Mouse (Mus musculus) liver, embryonic 14.5 days (tissue): Measurements from ENCODE around the gene Krt8. TPM values are rescaled to one million over a fixed set of nuclear protein-coding genes. Genes with fewer than 3 reads are reported as not detected.

ENCODE experiments used
- ATAC-seq: fragments of 200-750 bp; cut with Nextera tagmentation; 2 replicates; pipeline ENCODE4 v1.8.0; 2017; ENCODE audit warnings: moderate number of reproducible peaks, mild to moderate bottlenecking, moderate library complexity; ENCODE audit not compliant: insufficient read depth
- DNase-seq, 3 experiments: peaks; one replicate each; pipeline ENCODE4 v3.0.0-alpha.2; 2012 to 2013; ENCODE audit warnings: low read depth in 3 of 3, low spot score in 3 of 3
- H3K27ac ChIP-seq: fragments of 300-500 bp; sonication (generic); 2 replicates; pipeline ENCODE4 v1.5.1; 2014; ENCODE audit warnings: moderate library complexity, mild to moderate bottlenecking, control low read depth, inconsistent platforms
- H3K27me3 ChIP-seq: fragments of 300-500 bp; sonication (generic); 2 replicates; pipeline ENCODE4 v1.6.1; 2014; ENCODE audit warnings: mild to moderate bottlenecking, low read length, moderate library complexity; ENCODE audit not compliant: control insufficient read depth, insufficient read depth
- H3K36me3 ChIP-seq: fragments of 300-500 bp; sonication (generic); replicated peaks from 2 replicates; pipeline ENCODE4 v1.6.1; 2014; ENCODE audit warnings: low read depth; ENCODE audit not compliant: control insufficient read depth, insufficient read depth
- H3K4me1 ChIP-seq, 2 experiments: fragments of 200-500 bp in 1 of 2; fragments of 300-500 bp in 1 of 2; sonication (generic) in 1 of 2; replicated peaks; 2 replicates each; pipeline ENCODE4 v1.6.1; 2012 to 2014; ENCODE audit warnings: antibody characterized with exemption in 1 of 2, inconsistent platforms in 1 of 2, low read length in 1 of 2; ENCODE audit not compliant: control insufficient read depth in 2 of 2, insufficient read depth in 2 of 2
- H3K4me2 ChIP-seq: fragments of 300-500 bp; sonication (generic); 2 replicates; pipeline ENCODE4 v1.6.1; 2014; ENCODE audit warnings: low read depth, mild to moderate bottlenecking, control low read depth, moderate library complexity
- H3K4me3 ChIP-seq, 2 experiments: fragments of 200-500 bp in 1 of 2; fragments of 300-500 bp in 1 of 2; sonication (generic) in 1 of 2; 2 replicates each; pipeline ENCODE4 v1.5.1; 2012 to 2014; ENCODE audit warnings: low read depth in 2 of 2, low read length in 2 of 2, mild to moderate bottlenecking in 2 of 2, control low read depth in 1 of 2, inconsistent platforms in 1 of 2, moderate library complexity in 1 of 2; ENCODE audit not compliant: insufficient read depth in 1 of 2
- H3K9ac ChIP-seq: fragments of 300-500 bp; sonication (generic); replicated peaks from 2 replicates; pipeline ENCODE4 v1.6.1; 2014; ENCODE audit warnings: mild to moderate bottlenecking, control low read depth, moderate library complexity
- H3K9me3 ChIP-seq: fragments of 300-500 bp; sonication (generic); 2 replicates; pipeline ENCODE4 v1.6.1; 2016; ENCODE audit warnings: low read length, mixed read lengths; ENCODE audit not compliant: control insufficient read depth
- CTCF ChIP-seq: IDR thresholded peaks from 2 replicates; pipeline ENCODE4 v1.5.1; 2016; ENCODE audit warnings: antibody characterized with exemption, low read depth, control low read depth
- EP300 ChIP-seq: IDR thresholded peaks from 2 replicates; pipeline ENCODE4 v1.6.1; 2016; ENCODE audit warnings: antibody characterized with exemption, low read depth
- WGBS: fragments of 180-500 bp; shearing (Covaris S2); extraction: QIAGEN DNeasy Blood & Tissue Kit; methylation state at CpG from one replicate; pipeline ENCODE4 v1.1.7; 2014; ENCODE audit not compliant: insufficient replicate concordance; 5-methylcytosine and 5-hydroxymethylcytosine counted together
- polyA plus RNA-seq, 2 experiments: library from polyadenylated mRNA; depleted of rRNA in 1 of 2; stranded (reverse) in 1 of 2; unstranded in 1 of 2; fragments of >200 nt; fragmentation: Nextera tagmentation in 1 of 2; extraction: Ambion mirVana in 1 of 2; gene quantifications; 2 replicates each; pipeline versions ENCODE4 v1.2.1 to v1.2.3; 2012 to 2014

The Krt8 gene
- polyA plus RNA-seq, 2 experiments, result 40.5 to 98.1 TPM

- Histone ChIP-seq H3K4me3 (no peak overlapping the region), H3K9ac (no peak overlapping the region), H3K9me3 (no peaks in the 10 kb centered on the region), H3K4me2 (no peak overlapping the region), H3K27ac (no peak overlapping the region), H3K27me3 (no peaks in the 10 kb centered on the region), H3K4me1 (no peaks in the 10 kb centered on the region), H3K36me3 (no peaks in the 10 kb centered on the region)
- no peak for ATAC-seq
- TF ChIP-seq EP300 (no peak), CTCF (no peak)
- DNase-seq, result no peak
- WGBS, result 56% methylated on average over 8 of the region's 8 CpGs
Measured at GRCm38 (mm10) chr15:101966808-101967207, 37.5 kb downstream of the Krt8 start.

GRCm38 (mm10) chr15:101958891-101959290, 45.4 kb downstream of the Krt8 start:
- Histone ChIP-seq H3K27me3 (no peaks in the 10 kb centered on the region), H3K36me3 (no peaks in the 10 kb centered on the region), H3K27ac (no peak overlapping the region), H3K9ac (no peak overlapping the region), H3K9me3 (no peaks in the 10 kb centered on the region), H3K4me1 (no peaks in the 10 kb centered on the region), H3K4me2 (no peak overlapping the region), H3K4me3 (no peak overlapping the region)
- ATAC-seq (no peak), DNase-seq (no peak)
- TF ChIP-seq CTCF (no peak), EP300 (no peak)
- 69% methylated on average over 3 of the region's 3 CpGs for WGBS

- Histone ChIP-seq H3K4me1 (no peaks in the 10 kb centered on the region), H3K9ac (no peak within 1 kb of the TSS), H3K9me3 (no peaks in the 10 kb centered on the region), H3K36me3 (no peaks in the 10 kb centered on the region), H3K27me3 (no peaks in the 10 kb centered on the region), H3K4me2 (no peak within 1 kb of the TSS), H3K27ac (no peak within 1 kb of the TSS), H3K4me3 (no peak within 1 kb of the TSS)
- TF ChIP-seq EP300 (no peak), CTCF (no peak)
- DNase-seq (no peak), ATAC-seq (no peak)
- 68% methylated on average over 9 of the region's 9 CpGs for WGBS
Measured at GRCm38 (mm10) chr15:101954187-101954586, 50.1 kb downstream of the Krt8 start, which contains the start of gene Krt78. TSS of gene Krt78 (minus strand) at chr15:101954287.

- Histone ChIP-seq H3K27ac (no peak overlapping the region), H3K4me1 (no peaks in the 10 kb centered on the region), H3K36me3 (no peaks in the 10 kb centered on the region), H3K4me3 (no peak overlapping the region), H3K9me3 (no peaks in the 10 kb centered on the region), H3K9ac (no peak overlapping the region), H3K4me2 (no peak overlapping the region), H3K27me3 (no peaks in the 10 kb centered on the region)
- DNase-seq, result no peak
- ATAC-seq, result no peak
- no peak for TF ChIP-seq EP300
- TF ChIP-seq CTCF, result no peak
- 65% methylated on average over 7 of the region's 7 CpGs for whole genome bisulfite sequencing
Measured at GRCm38 (mm10) chr15:101952733-101953474, 51.4 kb downstream of the Krt8 start.

Other genes starting within 250 kb of the Krt8 start
- gene Krt72, start 218.0 kb downstream of the Krt8 start, polyA plus RNA-seq (2012; rRNA removed), result not detected in 2 replicates
- gene Krt72, start 218.0 kb downstream of the Krt8 start, polyA plus RNA-seq (2014; fragmentation: Nextera tagmentation; extraction: Ambion mirVana), result not detected in 2 replicates
- not detected in 2 replicates for gene Krt73, start 202.1 kb downstream of the Krt8 start, polyA plus RNA-seq (2012; rRNA removed)
- gene Krt73, start 202.1 kb downstream of the Krt8 start, polyA plus RNA-seq (2014; fragmentation: Nextera tagmentation; extraction: Ambion mirVana), result not detected in 2 replicates
- gene Krt2, start 186.3 kb downstream of the Krt8 start, polyA plus RNA-seq (2012; rRNA removed), result not detected in 2 replicates
- not detected in 2 replicates for gene Krt2, start 186.3 kb downstream of the Krt8 start, polyA plus RNA-seq (2014; fragmentation: Nextera tagmentation; extraction: Ambion mirVana)
- gene Krt1, start 153.7 kb downstream of the Krt8 start, polyA plus RNA-seq (2012; rRNA removed), result 0.02 and 0.04 TPM in 2 replicates
- not detected in 2 replicates for gene Krt1, start 153.7 kb downstream of the Krt8 start, polyA plus RNA-seq (2014; fragmentation: Nextera tagmentation; extraction: Ambion mirVana)
- gene Krt77, start 134.8 kb downstream of the Krt8 start, polyA plus RNA-seq (2012; rRNA removed), result 0.01 TPM in 2 replicates
- gene Krt77, start 134.8 kb downstream of the Krt8 start, polyA plus RNA-seq (2014; fragmentation: Nextera tagmentation; extraction: Ambion mirVana), result not detected in 2 replicates
- not detected in 2 replicates for gene Krt76, start 111.6 kb downstream of the Krt8 start, polyA plus RNA-seq (2012; rRNA removed)
- not detected in 2 replicates for gene Krt76, start 111.6 kb downstream of the Krt8 start, polyA plus RNA-seq (2014; fragmentation: Nextera tagmentation; extraction: Ambion mirVana)
- 0.06 and 0.11 TPM in 2 replicates for gene Krt4, start 79.7 kb downstream of the Krt8 start, polyA plus RNA-seq (2012; rRNA removed)
- gene Krt4, start 79.7 kb downstream of the Krt8 start, polyA plus RNA-seq (2014; fragmentation: Nextera tagmentation; extraction: Ambion mirVana), result not detected in 2 replicates
- gene Krt79, start 64.2 kb downstream of the Krt8 start, polyA plus RNA-seq (2012; rRNA removed), result not detected in 2 replicates
- gene Krt79, start 64.2 kb downstream of the Krt8 start, polyA plus RNA-seq (2014; fragmentation: Nextera tagmentation; extraction: Ambion mirVana), result not detected in 2 replicates
- not detected in 2 replicates for gene Krt78, start 50.2 kb downstream of the Krt8 start, polyA plus RNA-seq (2012; rRNA removed)
- gene Krt78, start 50.2 kb downstream of the Krt8 start, polyA plus RNA-seq (2014; fragmentation: Nextera tagmentation; extraction: Ambion mirVana), result not detected in 2 replicates
- 25.8 and 31.5 TPM in 2 replicates for gene Krt18, start 23.7 kb upstream of the Krt8 start, polyA plus RNA-seq (2012; rRNA removed)
- gene Krt18, start 23.7 kb upstream of the Krt8 start, polyA plus RNA-seq (2014; fragmentation: Nextera tagmentation; extraction: Ambion mirVana), result 86.9 and 87.6 TPM in 2 replicates
- gene Eif4b, start 69.3 kb upstream of the Krt8 start, polyA plus RNA-seq (2012; rRNA removed), result 42.8 and 66.4 TPM in 2 replicates
- 47.8 and 57.5 TPM in 2 replicates for gene Eif4b, start 69.3 kb upstream of the Krt8 start, polyA plus RNA-seq (2014; fragmentation: Nextera tagmentation; extraction: Ambion mirVana)
- 4.9 and 5.2 TPM in 2 replicates for gene Tns2, start 95.9 kb upstream of the Krt8 start, polyA plus RNA-seq (2012; rRNA removed)
- 3.7 and 4.3 TPM in 2 replicates for gene Tns2, start 95.9 kb upstream of the Krt8 start, polyA plus RNA-seq (2014; fragmentation: Nextera tagmentation; extraction: Ambion mirVana)
- 11.9 and 12.5 TPM in 2 replicates for gene Spryd3, start 131.8 kb upstream of the Krt8 start, polyA plus RNA-seq (2012; rRNA removed)
- 8.8 and 9.1 TPM in 2 replicates for gene Spryd3, start 131.8 kb upstream of the Krt8 start, polyA plus RNA-seq (2014; fragmentation: Nextera tagmentation; extraction: Ambion mirVana)
- gene Igfbp6, start 139.9 kb upstream of the Krt8 start, polyA plus RNA-seq (2012; rRNA removed), result 0.66 and 0.90 TPM in 2 replicates
- gene Igfbp6, start 139.9 kb upstream of the Krt8 start, polyA plus RNA-seq (2014; fragmentation: Nextera tagmentation; extraction: Ambion mirVana), result 0.95 and 1.6 TPM in 2 replicates
- 34.4 and 36.4 TPM in 2 replicates for gene Soat2, start 146.0 kb upstream of the Krt8 start, polyA plus RNA-seq (2012; rRNA removed)
- 21.9 and 25.5 TPM in 2 replicates for gene Soat2, start 146.0 kb upstream of the Krt8 start, polyA plus RNA-seq (2014; fragmentation: Nextera tagmentation; extraction: Ambion mirVana)
- gene Zfp740, start 198.8 kb upstream of the Krt8 start, polyA plus RNA-seq (2012; rRNA removed), result 10.2 and 14.9 TPM in 2 replicates
- gene Zfp740, start 198.8 kb upstream of the Krt8 start, polyA plus RNA-seq (2014; fragmentation: Nextera tagmentation; extraction: Ambion mirVana), result 11.7 and 12.0 TPM in 2 replicates
- gene Csad, start 200.2 kb upstream of the Krt8 start, polyA plus RNA-seq (2012; rRNA removed), result 14.9 and 17.9 TPM in 2 replicates
- gene Csad, start 200.2 kb upstream of the Krt8 start, polyA plus RNA-seq (2014; fragmentation: Nextera tagmentation; extraction: Ambion mirVana), result 22.6 and 24.0 TPM in 2 replicates
- gene Itgb7, start 227.5 kb upstream of the Krt8 start, polyA plus RNA-seq (2012; rRNA removed), result 1.6 and 2.7 TPM in 2 replicates
- gene Itgb7, start 227.5 kb upstream of the Krt8 start, polyA plus RNA-seq (2014; fragmentation: Nextera tagmentation; extraction: Ambion mirVana), result 5.6 and 5.7 TPM in 2 replicates